Mouse (Mus musculus): ENCODE measurements around the gene Madd.

Madd gene

GRCm38 (mm10) chr2:91175490-91175889 is 8.1 kb downstream of the Madd start:
- no peak for DNase-seq (ENCODE audit: low spot score)

GRCm38 (mm10) chr2:91169587-91170322 is 13.9 kb downstream of the Madd start:
- no peak for DNase-seq (ENCODE audit: low spot score)

- DNase-seq (ENCODE audit: low spot score), result no peak
Measured at GRCm38 (mm10) chr2:91167629-91168028, 16.0 kb downstream of the Madd start.

GRCm38 (mm10) chr2:91164991-91165390 is 18.6 kb downstream of the Madd start:
- peak; percentile 26 for DNase-seq (ENCODE audit: low spot score)

- DNase-seq (ENCODE audit: low spot score), result no peak
Measured at GRCm38 (mm10) chr2:91163532-91163931, 20.1 kb downstream of the Madd start.

- DNase-seq (ENCODE audit: low spot score), result no peak
Measured at GRCm38 (mm10) chr2:91162952-91163351, 20.7 kb downstream of the Madd start.

- no peak for DNase-seq (ENCODE audit: low spot score)
Measured at GRCm38 (mm10) chr2:91160591-91160990, 23.0 kb downstream of the Madd start.

GRCm38 (mm10) chr2:91157002-91157752 is 26.5 kb downstream of the Madd start:
- no peak for DNase-seq (ENCODE audit: low spot score)

GRCm38 (mm10) chr2:91154091-91154490 is 29.5 kb downstream of the Madd start:
- no peak for DNase-seq (ENCODE audit: low spot score)

GRCm38 (mm10) chr2:91152885-91153377 is 30.7 kb downstream of the Madd start:
- no peak for DNase-seq (ENCODE audit: low spot score)

GRCm38 (mm10) chr2:91151331-91151730 is 32.3 kb downstream of the Madd start:
- DNase-seq (ENCODE audit: low spot score), result no peak

GRCm38 (mm10) chr2:91148101-91148500 is 35.5 kb downstream of the Madd start:
- DNase-seq (ENCODE audit: low spot score), result no peak

- DNase-seq (ENCODE audit: low spot score), result no peak
Measured at GRCm38 (mm10) chr2:91143401-91143800, 40.2 kb downstream of the Madd start.

- no peak for DNase-seq (ENCODE audit: low spot score)
Measured at GRCm38 (mm10) chr2:91142920-91143319, 40.7 kb downstream of the Madd start.

GRCm38 (mm10) chr2:91139764-91140163 is 43.9 kb downstream of the Madd start:
- DNase-seq (ENCODE audit: low spot score), result no peak

GRCm38 (mm10) chr2:91139311-91139710 is 44.3 kb downstream of the Madd start:
- DNase-seq (ENCODE audit: low spot score), result no peak

- DNase-seq (ENCODE audit: low spot score), result no peak
Measured at GRCm38 (mm10) chr2:91137481-91137880, 46.2 kb downstream of the Madd start.

GRCm38 (mm10) chr2:91136513-91137412 is 46.9 kb downstream of the Madd start:
- no peak for DNase-seq (ENCODE audit: low spot score)

- DNase-seq (ENCODE audit: low spot score), result no peak
Measured at GRCm38 (mm10) chr2:91132035-91132434, 51.6 kb downstream of the Madd start.

- no peak for DNase-seq (ENCODE audit: low spot score)
Measured at GRCm38 (mm10) chr2:91131251-91131650, 52.4 kb downstream of the Madd start.

- no peak for DNase-seq (ENCODE audit: low spot score)
Measured at GRCm38 (mm10) chr2:91130126-91130525, 53.5 kb downstream of the Madd start.

GRCm38 (mm10) chr2:91128761-91129160 is 54.9 kb downstream of the Madd start:
- DNase-seq (ENCODE audit: low spot score), result no peak

Data from c-Kit-positive CD71-positive TER-119-positive erythroid progenitor cells, embryonic 14.5 days (primary cell).